Mouse (Mus musculus): ENCODE results near the gene Cradd. TPM values are rescaled to one million over a fixed set of nuclear protein-coding genes. Genes with fewer than 3 reads are reported as not detected.
A peak's percentile ranks its signal among the peaks of the same experiment; 100 is the strongest.

Cradd gene
- polyA plus RNA-seq, 1 experiment from 2014 or later = 14.8 TPM

- Histone ChIP-seq H3K27ac (replicated peaks) (no peak overlapping the region), H3K4me3 (no peak overlapping the region), H3K9ac (no peak overlapping the region), H3K36me3 (no peaks in the 10 kb centered on the region), H3K9me3 (no peaks in the 10 kb centered on the region), H3K27me3 (no peaks in the 10 kb centered on the region), H3K4me2 (no peak overlapping the region), H3K4me1 (replicated peaks) (no peaks in the 10 kb centered on the region; the same call in 1 of the 2 replicates)
- 83% methylated on average over 6 of the region's 6 CpGs for WGBS
- ATAC-seq (ENCODE audit: low read depth) = no peak
Observed at GRCm38 (mm10) chr10:95281466-95281990, 42.4 kb downstream of the Cradd start.

GRCm38 (mm10) chr10:95280327-95280726, 43.6 kb downstream of the Cradd start:
- Histone ChIP-seq H3K36me3 (no peaks in the 10 kb centered on the region), H3K9me3 (no peaks in the 10 kb centered on the region), H3K27ac (replicated peaks) (no peak overlapping the region), H3K9ac (no peak overlapping the region), H3K4me2 (no peak overlapping the region), H3K4me3 (no peak overlapping the region), H3K4me1 (replicated peaks) (no peaks in the 10 kb centered on the region; the same call in 1 of the 2 replicates), H3K27me3 (no peaks in the 10 kb centered on the region)
- ATAC-seq (ENCODE audit: low read depth) = no peak
- 96% methylated on average over 3 of the region's 3 CpGs for WGBS

GRCm38 (mm10) chr10:95279459-95279858, 44.5 kb downstream of the Cradd start:
- no peak for ATAC-seq (ENCODE audit: low read depth)

GRCm38 (mm10) chr10:95278085-95278484, 45.8 kb downstream of the Cradd start:
- H3K27me3 ChIP-seq = no peaks in the 10 kb centered on the region
- no peak overlapping the region for H3K4me3 ChIP-seq
- H3K4me1 ChIP-seq (replicated peaks) = no peaks in the 10 kb centered on the region; the same call in 1 of the 2 replicates
- no peak overlapping the region for H3K27ac ChIP-seq (replicated peaks)
- 83% methylated on average over 11 of the region's 11 CpGs for WGBS
- no peaks in the 10 kb centered on the region for H3K9me3 ChIP-seq
- no peak overlapping the region for H3K9ac ChIP-seq
- H3K4me2 ChIP-seq = no peak overlapping the region
- H3K36me3 ChIP-seq = no peaks in the 10 kb centered on the region
- no peak for ATAC-seq (ENCODE audit: low read depth)

More at GRCm38 (mm10) chr10:95279459-95279858, 44.5 kb downstream of the Cradd start:
- WGBS = 92% methylated on average over 1 of the region's 1 CpGs
- no peak overlapping the region for H3K9ac ChIP-seq
- H3K27me3 ChIP-seq = no peaks in the 10 kb centered on the region
- H3K4me3 ChIP-seq = no peak overlapping the region
- no peak overlapping the region for H3K27ac ChIP-seq (replicated peaks)
- H3K9me3 ChIP-seq = no peaks in the 10 kb centered on the region
- H3K4me1 ChIP-seq (replicated peaks) = no peaks in the 10 kb centered on the region; the same call in 1 of the 2 replicates
- H3K4me2 ChIP-seq = no peak overlapping the region
- no peaks in the 10 kb centered on the region for H3K36me3 ChIP-seq

- Histone ChIP-seq H3K9me3 (no peaks in the 10 kb centered on the region), H3K36me3 (no peaks in the 10 kb centered on the region), H3K4me3 (no peak overlapping the region), H3K4me2 (no peak overlapping the region), H3K9ac (no peak overlapping the region), H3K27me3 (no peaks in the 10 kb centered on the region), H3K27ac (replicated peaks) (no peak overlapping the region), H3K4me1 (replicated peaks) (no peaks in the 10 kb centered on the region; the same call in 1 of the 2 replicates)
- WGBS = 92% methylated on average over 9 of the region's 9 CpGs
- no peak for ATAC-seq (ENCODE audit: low read depth)
Observed at GRCm38 (mm10) chr10:95275488-95275887, 48.4 kb downstream of the Cradd start.

- ATAC-seq (ENCODE audit: low read depth) = no peak
- 82% methylated on average over 13 of the region's 13 CpGs for WGBS
Observed at GRCm38 (mm10) chr10:95273226-95273625, 50.7 kb downstream of the Cradd start.

GRCm38 (mm10) chr10:95269151-95269550, 54.8 kb downstream of the Cradd start:
- 83% methylated on average over 7 of the region's 7 CpGs for WGBS
- Histone ChIP-seq H3K9ac (no peak overlapping the region), H3K36me3 (no peaks in the 10 kb centered on the region), H3K4me1 (replicated peaks) (peaks cover 27% of the 10 kb centered on the region), H3K9me3 (no peaks in the 10 kb centered on the region), H3K27me3 (peaks cover 20% of the 10 kb centered on the region), H3K4me3 (no peak overlapping the region), H3K4me2 (no peak overlapping the region), H3K27ac (replicated peaks) (no peak overlapping the region)
- no peak for ATAC-seq (ENCODE audit: low read depth)

More at GRCm38 (mm10) chr10:95273226-95273625, 50.7 kb downstream of the Cradd start:
- Histone ChIP-seq H3K9ac (no peak overlapping the region), H3K27me3 (no peaks in the 10 kb centered on the region), H3K4me2 (no peak overlapping the region), H3K9me3 (no peaks in the 10 kb centered on the region), H3K4me3 (no peak overlapping the region), H3K27ac (replicated peaks) (no peak overlapping the region), H3K36me3 (no peaks in the 10 kb centered on the region), H3K4me1 (replicated peaks) (no peaks in the 10 kb centered on the region; the same call in 1 of the 2 replicates)

- Histone ChIP-seq H3K4me1 (replicated peaks) (peaks cover 29% of the 10 kb centered on the region), H3K4me2 (no peak overlapping the region), H3K36me3 (no peaks in the 10 kb centered on the region), H3K4me3 (no peak overlapping the region), H3K9me3 (no peaks in the 10 kb centered on the region), H3K27me3 (peaks cover 27% of the 10 kb centered on the region), H3K27ac (replicated peaks) (no peak overlapping the region), H3K9ac (no peak overlapping the region)
- no peak for ATAC-seq (ENCODE audit: low read depth)
- WGBS = 90% methylated on average over 5 of the region's 5 CpGs
Observed at GRCm38 (mm10) chr10:95268366-95268765, 55.6 kb downstream of the Cradd start.

GRCm38 (mm10) chr10:95266983-95267382, 57.0 kb downstream of the Cradd start:
- no peak overlapping the region for H3K9ac ChIP-seq
- peaks cover 29% of the 10 kb centered on the region for H3K4me1 ChIP-seq (replicated peaks)
- H3K27me3 ChIP-seq = peaks cover 40% of the 10 kb centered on the region
- H3K4me2 ChIP-seq = no peak overlapping the region
- 25% methylated on average over 5 of the region's 5 CpGs for WGBS
- H3K9me3 ChIP-seq = no peaks in the 10 kb centered on the region
- H3K27ac ChIP-seq (replicated peaks) = no peak overlapping the region
- H3K4me3 ChIP-seq = no peak overlapping the region
- no peaks in the 10 kb centered on the region for H3K36me3 ChIP-seq
- no peak for ATAC-seq (ENCODE audit: low read depth)

- no peaks in the 10 kb centered on the region for H3K36me3 ChIP-seq
- no peaks in the 10 kb centered on the region for H3K9me3 ChIP-seq
- H3K27me3 ChIP-seq = peaks cover 40% of the 10 kb centered on the region
- no peak overlapping the region for H3K27ac ChIP-seq (replicated peaks)
- peaks cover 29% of the 10 kb centered on the region for H3K4me1 ChIP-seq (replicated peaks)
- WGBS = 38% methylated on average over 10 of the region's 10 CpGs
- ATAC-seq (ENCODE audit: low read depth) = no peak
- peak overlapping the region; percentile 9; the same call in 1 of the 2 replicates for H3K4me2 ChIP-seq
- no peak overlapping the region for H3K4me3 ChIP-seq
- H3K9ac ChIP-seq = no peak overlapping the region
Observed at GRCm38 (mm10) chr10:95266041-95266762, 57.7 kb downstream of the Cradd start.

GRCm38 (mm10) chr10:95265576-95265975, 58.4 kb downstream of the Cradd start:
- Histone ChIP-seq H3K4me1 (replicated peaks) (peaks cover 29% of the 10 kb centered on the region), H3K4me2 (peak overlapping the region; percentile 9; the same call in 1 of the 2 replicates), H3K9me3 (no peaks in the 10 kb centered on the region), H3K27me3 (peaks cover 40% of the 10 kb centered on the region), H3K27ac (replicated peaks) (no peak overlapping the region), H3K36me3 (no peaks in the 10 kb centered on the region), H3K9ac (no peak overlapping the region), H3K4me3 (no peak overlapping the region)
- WGBS = 61% methylated on average over 4 of the region's 4 CpGs
- ATAC-seq (ENCODE audit: low read depth) = no peak

- Histone ChIP-seq H3K9ac (peak overlapping the region; percentile 56), H3K9me3 (no peaks in the 10 kb centered on the region), H3K27me3 (peaks cover 40% of the 10 kb centered on the region), H3K36me3 (no peaks in the 10 kb centered on the region), H3K4me2 (peak overlapping the region; percentile 70), H3K4me3 (peak overlapping the region; percentile 38), H3K27ac (replicated peaks) (no peak overlapping the region), H3K4me1 (replicated peaks) (peaks cover 29% of the 10 kb centered on the region)
- ATAC-seq (ENCODE audit: low read depth) = peak; percentile 42; the same call in 1 of the 2 replicates
- WGBS = 5% methylated on average over 37 of the region's 37 CpGs
Observed at GRCm38 (mm10) chr10:95264485-95265321, 59.2 kb downstream of the Cradd start.
